Mouse (Mus musculus): ENCODE data around the gene Zc3h4. TPM values are rescaled to one million over a fixed set of nuclear protein-coding genes. Genes with fewer than 3 reads are reported as not detected.

Zc3h4 gene
- polyA plus RNA-seq (2012; rRNA removed; ENCODE audit: low replicate concordance), result 39.5 and 41.1 TPM in 2 replicates

DNA sequence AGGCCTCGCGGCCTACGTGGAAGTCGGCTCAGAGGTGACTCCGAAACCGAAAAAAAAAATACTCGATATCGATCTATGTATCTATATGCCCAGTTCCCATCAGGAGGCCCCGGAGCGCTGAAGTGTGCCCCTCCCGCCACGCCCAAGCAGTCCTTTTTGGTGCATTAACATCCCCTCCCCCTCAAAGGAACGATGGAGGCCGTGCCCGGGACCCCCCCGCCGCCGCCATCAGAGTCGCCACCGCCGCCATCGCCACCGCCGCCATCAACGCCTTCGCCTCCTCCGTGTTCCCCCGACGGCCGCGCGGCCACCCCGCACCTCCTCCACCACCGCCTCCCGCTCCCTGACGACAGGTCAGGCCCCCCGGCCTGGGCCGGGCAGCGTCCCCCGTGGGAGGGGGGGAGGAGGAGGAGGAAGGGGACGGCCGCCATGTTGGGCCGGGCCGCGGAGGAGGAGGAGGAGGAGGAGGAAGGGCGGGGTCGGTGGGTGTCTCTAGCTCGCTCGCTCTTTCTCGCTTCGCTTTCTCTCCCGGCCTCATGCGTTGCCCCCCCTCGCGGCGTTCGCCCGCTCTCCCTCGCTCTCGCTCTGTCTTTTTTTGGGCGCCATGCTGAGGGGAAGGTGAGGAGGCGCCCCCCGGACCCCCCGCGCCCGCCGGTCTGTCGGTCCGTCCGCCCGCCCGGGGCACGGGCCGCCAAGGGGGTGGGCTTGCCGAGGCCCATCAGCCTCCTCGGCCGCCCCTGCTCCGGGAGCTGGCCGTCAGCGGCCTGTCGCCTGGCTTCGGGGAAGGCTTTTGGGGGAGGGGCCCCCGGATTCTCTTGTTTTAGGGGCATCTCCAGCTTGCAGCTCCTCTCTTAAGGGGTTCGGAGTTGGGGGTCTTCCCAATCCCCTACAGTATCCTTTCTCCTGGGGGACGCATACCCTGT, at the start of gene Zc3h4:
Gene Zc3h4, plus strand, starts transcription at position 222 of the 923 bp plus-strand sequence.

DNA sequence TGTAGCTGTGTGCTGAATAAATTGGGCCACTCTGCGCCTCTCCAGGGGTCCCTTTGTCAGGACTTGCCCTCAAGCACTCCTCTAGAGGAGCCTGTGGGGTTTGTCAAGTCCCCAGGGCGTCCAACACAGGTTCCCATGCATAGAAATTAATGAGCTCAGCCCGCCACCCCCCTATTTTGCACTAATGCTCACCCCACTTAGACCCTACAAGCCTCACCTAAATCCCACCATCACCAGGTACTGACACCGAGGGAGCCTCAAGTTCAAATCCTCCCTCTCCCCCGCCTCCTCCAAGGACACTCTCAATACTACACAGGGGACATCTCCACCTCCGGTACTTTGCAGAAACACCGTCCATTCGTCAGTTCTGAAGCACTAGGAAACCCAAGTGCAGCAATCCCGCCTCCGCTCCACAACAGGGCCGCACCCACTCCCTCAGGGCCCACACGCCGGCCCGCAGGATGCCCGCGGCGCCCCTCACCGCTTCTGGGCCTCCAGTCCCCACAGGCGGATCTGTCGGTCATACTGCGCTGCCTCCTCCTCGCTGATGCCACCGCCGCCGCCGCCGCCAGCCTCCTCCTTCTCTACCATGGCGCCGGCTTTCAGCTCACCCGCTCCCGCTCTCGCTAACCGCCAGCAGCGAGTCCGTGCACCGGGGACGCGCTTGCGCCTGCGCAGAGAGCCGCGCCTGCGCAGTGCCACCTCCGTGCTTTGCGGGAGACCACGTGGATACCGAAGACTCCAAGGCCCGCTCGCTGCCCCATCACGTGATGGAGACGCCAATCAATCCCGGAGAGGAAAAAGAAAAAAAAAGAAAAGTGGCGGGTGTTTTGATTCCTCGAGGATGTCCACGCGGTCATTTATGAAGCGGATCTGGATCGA, 13.3 kb upstream of the Zc3h4 start, which contains the start of gene Sae1:
Gene Sae1, minus strand, starts transcription at position 647 of the 882 bp plus-strand sequence.

DNA sequence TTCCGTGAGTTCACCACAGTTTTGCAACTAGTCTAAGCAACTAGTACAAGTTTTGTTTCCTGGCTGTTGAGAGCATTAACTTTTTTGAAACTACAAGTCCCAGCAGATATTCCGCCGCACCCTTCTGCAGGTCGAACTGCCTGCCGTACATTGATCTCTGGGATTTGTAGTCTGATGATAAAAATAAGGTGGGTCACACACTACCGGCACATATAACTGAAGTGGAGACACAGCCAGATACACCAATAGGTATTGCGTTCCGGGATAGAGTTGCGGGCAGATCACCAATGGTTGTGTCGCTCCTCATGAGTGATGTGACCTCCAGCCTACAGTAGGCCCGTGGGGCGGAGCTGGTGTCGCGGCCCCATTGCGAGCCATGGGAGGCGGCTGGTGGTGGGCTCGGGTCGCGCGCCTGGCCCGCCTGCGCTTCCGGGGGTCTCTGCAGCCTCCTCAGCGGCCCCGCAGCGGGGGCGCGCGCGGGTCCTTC, 51.9 kb downstream of the Zc3h4 start, which contains the start of gene Tmem160:
Gene Tmem160, plus strand, starts transcription at position 193 of the 487 bp plus-strand sequence.

DNA sequence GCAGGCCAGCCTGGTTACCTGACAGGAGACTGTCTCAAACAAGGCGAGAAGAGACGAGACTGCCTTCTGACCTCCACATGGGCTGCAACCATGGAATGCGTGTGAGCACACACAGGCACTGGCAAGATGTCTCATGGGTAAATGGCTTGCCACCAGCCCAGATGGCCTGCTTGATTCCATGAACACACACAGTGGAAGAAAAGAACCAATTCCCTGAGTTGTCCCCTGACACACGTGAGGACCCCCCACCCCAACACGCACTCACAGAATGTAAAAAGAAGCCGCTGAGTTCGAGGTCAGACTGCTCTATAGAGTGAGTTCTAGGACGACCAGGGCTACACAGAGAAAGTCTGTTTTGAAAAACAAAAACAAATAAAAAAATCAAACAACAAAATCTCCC, 76.9 kb downstream of the Zc3h4 start, which contains the start of gene Npas1:
Gene Npas1, minus strand, starts transcription at position 101 of the 400 bp plus-strand sequence.

Other genes starting within 250 kb of the Zc3h4 start
- 17.4 and 19.3 TPM in 2 replicates for gene Meis3, start 225.8 kb upstream of the Zc3h4 start, polyA plus RNA-seq (2012; rRNA removed; ENCODE audit: low replicate concordance)
- 29.2 and 30.2 TPM in 2 replicates for gene Dhx34, start 178.9 kb upstream of the Zc3h4 start, polyA plus RNA-seq (2012; rRNA removed; ENCODE audit: low replicate concordance)
- 0.22 and 0.33 TPM in 2 replicates for gene C5ar2, start 156.8 kb upstream of the Zc3h4 start, polyA plus RNA-seq (2012; rRNA removed; ENCODE audit: low replicate concordance)
- gene C5ar1, start 141.4 kb upstream of the Zc3h4 start, polyA plus RNA-seq (2012; rRNA removed; ENCODE audit: low replicate concordance), result 3.1 and 3.9 TPM in 2 replicates
- gene Inafm1, start 127.3 kb upstream of the Zc3h4 start, polyA plus RNA-seq (2012; rRNA removed; ENCODE audit: low replicate concordance), result 123 and 203 TPM in 2 replicates
- 17.7 and 25.4 TPM in 2 replicates for gene Ccdc9, start 114.1 kb upstream of the Zc3h4 start, polyA plus RNA-seq (2012; rRNA removed; ENCODE audit: low replicate concordance)
- 26.1 and 54.3 TPM in 2 replicates for gene Bbc3, start 92.5 kb upstream of the Zc3h4 start, polyA plus RNA-seq (2012; rRNA removed; ENCODE audit: low replicate concordance)
- gene Sae1, start 13.1 kb upstream of the Zc3h4 start, polyA plus RNA-seq (2012; rRNA removed; ENCODE audit: low replicate concordance), result 9.4 and 12.3 TPM in 2 replicates
- 271 and 522 TPM in 2 replicates for gene Tmem160, start 51.9 kb downstream of the Zc3h4 start, polyA plus RNA-seq (2012; rRNA removed; ENCODE audit: low replicate concordance)
- gene Npas1, start 76.8 kb downstream of the Zc3h4 start, polyA plus RNA-seq (2012; rRNA removed; ENCODE audit: low replicate concordance), result 0.11 TPM in 1 of 2 replicates, not detected in the other
- gene Arhgap35, start 214.1 kb downstream of the Zc3h4 start, polyA plus RNA-seq (2012; rRNA removed; ENCODE audit: low replicate concordance), result 4.5 and 5.6 TPM in 2 replicates

All from duodenum, adult 2 months (tissue).